Mouse (Mus musculus): ENCODE data around the gene Tomt. TPM values are rescaled to one million over a fixed set of nuclear protein-coding genes. Genes with fewer than 3 reads are reported as not detected.

Tomt gene
- polyA plus RNA-seq, 1 experiment: not detected

DNA sequence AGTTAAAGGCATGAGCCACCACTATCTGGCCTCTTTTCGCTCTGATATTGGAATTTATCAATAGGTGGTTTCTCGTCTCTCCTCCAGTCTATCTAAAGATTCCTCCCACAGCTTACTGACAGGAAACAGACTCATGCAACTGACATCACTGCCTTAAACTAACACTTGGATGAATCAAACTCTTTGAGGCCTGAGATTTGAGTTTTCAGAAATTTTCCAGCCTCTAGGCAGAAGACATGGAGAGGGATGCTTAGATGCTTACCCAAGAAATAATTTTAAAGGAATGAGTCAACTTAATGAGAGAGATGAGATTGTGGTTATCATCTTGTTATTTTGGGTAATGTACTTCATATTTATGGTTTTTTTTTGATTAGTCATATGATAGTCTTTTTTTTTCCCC is 52.3 kb downstream of the Tomt start:
- Histone ChIP-seq H3K27ac (replicated peaks; ENCODE audit: low read depth, low read length) (no peak overlapping the region), H3K4me3 (ENCODE audit: insufficient read depth, low read depth, low read length) (no peak overlapping the region), H3K4me1 (ENCODE audit: control insufficient read depth, insufficient read depth, insufficient read length, low read length) (no peaks in the 10 kb centered on the region; the same call in 1 of the 2 replicates)

DNA sequence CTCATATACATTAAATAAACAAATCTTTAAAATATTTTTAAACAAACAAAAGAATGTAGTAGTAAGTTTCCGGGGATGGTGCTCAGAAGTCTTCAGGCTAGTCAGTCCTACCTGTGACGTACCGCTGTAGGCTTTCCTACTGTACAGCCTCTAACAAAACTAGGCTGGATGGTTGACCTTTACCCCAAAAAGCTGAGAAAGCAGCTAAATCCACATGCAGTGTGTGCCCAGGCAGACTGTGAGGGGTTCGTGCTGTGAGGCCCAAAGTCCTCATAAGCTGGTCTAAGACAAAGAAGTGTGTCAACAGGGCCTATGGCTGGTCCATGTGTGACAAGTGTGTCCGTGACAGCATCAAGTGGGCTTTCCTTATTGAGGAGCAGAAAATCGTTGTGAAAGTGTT is 53.3 kb downstream of the Tomt start:
- Histone ChIP-seq H3K4me1 (ENCODE audit: control insufficient read depth, insufficient read depth, insufficient read length, low read length) (no peaks in the 10 kb centered on the region; the same call in 1 of the 2 replicates), H3K27ac (replicated peaks; ENCODE audit: low read depth, low read length) (no peak overlapping the region; the same call in 1 of the 2 replicates), H3K4me3 (ENCODE audit: insufficient read depth, low read depth, low read length) (no peak overlapping the region)

DNA sequence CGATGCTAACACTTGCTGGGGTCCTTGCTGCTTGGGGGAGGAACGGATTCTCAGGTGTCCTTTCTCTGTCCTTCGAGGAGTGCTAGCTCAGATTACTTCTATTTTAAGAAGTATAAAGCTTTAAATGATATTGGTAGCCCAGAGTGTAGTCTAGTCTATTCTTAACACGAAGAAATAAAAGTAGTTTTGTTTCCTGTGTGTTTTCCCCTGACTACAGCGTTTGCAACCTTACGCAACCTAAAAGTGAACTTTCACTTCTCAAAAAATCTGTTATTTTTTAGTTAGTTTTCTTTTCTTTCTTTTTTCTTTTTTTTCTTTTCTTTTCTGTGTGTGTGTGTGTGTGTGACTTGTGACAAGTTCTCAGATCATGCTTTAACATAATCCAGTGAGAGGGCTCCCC is 54.5 kb downstream of the Tomt start:
- no peak overlapping the region for H3K4me3 ChIP-seq (ENCODE audit: insufficient read depth, low read depth, low read length)
- H3K27ac ChIP-seq (replicated peaks; ENCODE audit: low read depth, low read length): no peak overlapping the region; the same call in 1 of the 2 replicates
- H3K4me1 ChIP-seq (ENCODE audit: control insufficient read depth, insufficient read depth, insufficient read length, low read length): no peaks in the 10 kb centered on the region; the same call in 1 of the 2 replicates

Other genes starting within 250 kb of the Tomt start
- gene Clpb, start 242.7 kb downstream of the Tomt start, polyA plus RNA-seq (2012; ENCODE audit: insufficient read depth, insufficient read length, missing spikeins): 103 and 129 TPM in 2 replicates
- not detected in 2 replicates for gene Phox2a, start 88.0 kb downstream of the Tomt start, polyA plus RNA-seq (2012; ENCODE audit: insufficient read depth, insufficient read length, missing spikeins)
- 34.7 and 48.3 TPM in 2 replicates for gene Inppl1, start 68.1 kb downstream of the Tomt start, polyA plus RNA-seq (2012; ENCODE audit: insufficient read depth, insufficient read length, missing spikeins)
- gene Folr2, start 49.2 kb downstream of the Tomt start, polyA plus RNA-seq (2012; ENCODE audit: insufficient read depth, insufficient read length, missing spikeins): 16.1 and 22.7 TPM in 2 replicates
- 36.9 and 39.2 TPM in 2 replicates for gene Anapc15, start 42.6 kb downstream of the Tomt start, polyA plus RNA-seq (2012; ENCODE audit: insufficient read depth, insufficient read length, missing spikeins)
- gene Folr1, start 35.6 kb downstream of the Tomt start, polyA plus RNA-seq (2012; ENCODE audit: insufficient read depth, insufficient read length, missing spikeins): not detected in 2 replicates
- 169 and 170 TPM in 2 replicates for gene Lamtor1, start 455 bp downstream of the Tomt start, polyA plus RNA-seq (2012; ENCODE audit: insufficient read depth, insufficient read length, missing spikeins)
- gene Lrrc51, start 27.5 kb upstream of the Tomt start, polyA plus RNA-seq (2012; ENCODE audit: insufficient read depth, insufficient read length, missing spikeins): 9.6 and 25.0 TPM in 2 replicates
- gene Numa1, start 27.8 kb upstream of the Tomt start, polyA plus RNA-seq (2012; ENCODE audit: insufficient read depth, insufficient read length, missing spikeins): 55.8 and 74.0 TPM in 2 replicates
- gene Il18bp, start 112.3 kb upstream of the Tomt start, polyA plus RNA-seq (2012; ENCODE audit: insufficient read depth, insufficient read length, missing spikeins): 9.8 and 12.0 TPM in 2 replicates
- 14.8 and 17.2 TPM in 2 replicates for gene Rnf121, start 159.1 kb upstream of the Tomt start, polyA plus RNA-seq (2012; ENCODE audit: insufficient read depth, insufficient read length, missing spikeins)
- 7.8 and 10.0 TPM in 2 replicates for gene Xndc1, start 159.2 kb upstream of the Tomt start, polyA plus RNA-seq (2012; ENCODE audit: insufficient read depth, insufficient read length, missing spikeins)
- 0.32 TPM in 1 of 2 replicates, not detected in the other for gene Xntrpc, start 159.4 kb upstream of the Tomt start, polyA plus RNA-seq (2012; ENCODE audit: insufficient read depth, insufficient read length, missing spikeins)
- 0.54 TPM in 1 of 2 replicates, not detected in the other for gene Trpc2, start 176.8 kb upstream of the Tomt start, polyA plus RNA-seq (2012; ENCODE audit: insufficient read depth, insufficient read length, missing spikeins)
- 4.8 and 7.6 TPM in 2 replicates for gene Art1, start 195.4 kb upstream of the Tomt start, polyA plus RNA-seq (2012; ENCODE audit: insufficient read depth, insufficient read length, missing spikeins)
- gene Art5, start 203.1 kb upstream of the Tomt start, polyA plus RNA-seq (2012; ENCODE audit: insufficient read depth, insufficient read length, missing spikeins): not detected in 2 replicates
- gene Chrna10, start 210.5 kb upstream of the Tomt start, polyA plus RNA-seq (2012; ENCODE audit: insufficient read depth, insufficient read length, missing spikeins): not detected in 2 replicates